Mouse (Mus musculus) left cerebral cortex, adult 2 months (tissue): ENCODE measurements around the gene Cd72. TPM values are rescaled to one million over a fixed set of nuclear protein-coding genes. Genes with fewer than 3 reads are reported as not detected.
A peak's percentile ranks its signal among the peaks of the same experiment; 100 is the strongest.

Experiments used
- DNase-seq, 2 experiments: peaks; one replicate each; pipeline ENCODE4 v3.0.0; 2021 to 2022; ENCODE audit warnings: low spot score in 2 of 2, mixed read lengths in 1 of 2; ENCODE audit errors: extremely low spot score in 1 of 2
- H3K27ac ChIP-seq: fragments of 200-600 bp; 2 replicates; pipeline ENCODE4 v1.8.1; 2022
- H3K4me3 ChIP-seq: fragments of 200-600 bp; 2 replicates; pipeline ENCODE4 v1.8.1; 2022
- CTCF ChIP-seq: fragments of 200-600 bp; IDR thresholded peaks from 2 replicates; pipeline ENCODE4 v1.8.1; 2022; ENCODE audit warnings: antibody characterized with exemption, mild to moderate bottlenecking, moderate library complexity
- intact Hi-C: fragments of 180-260 bp; cut with DNase I; formaldehyde crosslinking; loops from one replicate; pipeline ENCODE4 v1.15.1; 2025
- total RNA-seq, 2 experiments: library from RNA; stranded (reverse); gene quantifications; 2 replicates each; pipeline ENCODE4 v1.2.3; 2021

Cd72 gene
- total RNA-seq, 2 experiments from 2014 or later = 1.1 to 1.4 TPM

- no peak for DNase-seq
- TF ChIP-seq CTCF = no peak
- Histone ChIP-seq H3K27ac (no peak overlapping the region), H3K4me3 (no peak overlapping the region)
- intact Hi-C loops = no loop called here
Observed at GRCm38 (mm10) chr4:43415221-43416070, 39.0 kb downstream of the Cd72 start.

GRCm38 (mm10) chr4:43414761-43415160 lies 39.7 kb downstream of the Cd72 start:
- DNase-seq = no peak
- H3K4me3 ChIP-seq = no peak overlapping the region
- no peak overlapping the region for H3K27ac ChIP-seq
- intact Hi-C loops = no loop called here
- no peak for TF ChIP-seq CTCF

- peak overlapping the region; percentile 57 for H3K4me3 ChIP-seq
- intact Hi-C loops = loop anchor here (5.0 kb wide), 1 partner anchor 360 kb away; the partner anchor contains the start of gene Fam214b
- no peak for DNase-seq
- peak overlapping the region; percentile 91 for H3K27ac ChIP-seq
- no peak for TF ChIP-seq CTCF
Observed at GRCm38 (mm10) chr4:43407071-43407920, 47.1 kb downstream of the Cd72 start.

GRCm38 (mm10) chr4:43406162-43406971 lies 48.1 kb downstream of the Cd72 start:
- peak overlapping the region; percentile 57 for H3K4me3 ChIP-seq
- peak overlapping the region; percentile 91 for H3K27ac ChIP-seq
- peak; percentile 65 to 75 for DNase-seq
- intact Hi-C loops = loop anchor here (5.0 kb wide), 1 partner anchor 359 kb away; the partner anchor contains the start of gene Fam214b
- peak; percentile 54 for TF ChIP-seq CTCF

GRCm38 (mm10) chr4:43404697-43405096 lies 49.7 kb downstream of the Cd72 start:
- no peak for DNase-seq
- intact Hi-C loops = loop anchor here (1.0 to 5.0 kb wide), 2 partner anchors 22 to 357 kb away; partner anchors contain the start of gene Fam214b
- no peak for TF ChIP-seq CTCF
- Histone ChIP-seq H3K4me3 (no peak overlapping the region), H3K27ac (peak overlapping the region; percentile 91; the same call in 1 of the 2 replicates)

- no peak for TF ChIP-seq CTCF
- intact Hi-C loops = no loop called here
- DNase-seq = no peak
- no peak overlapping the region for H3K4me3 ChIP-seq
- H3K27ac ChIP-seq = peak overlapping the region; percentile 0; the same call in 1 of the 2 replicates
Observed at GRCm38 (mm10) chr4:43402212-43402611, 52.2 kb downstream of the Cd72 start.

GRCm38 (mm10) chr4:43401486-43401885 lies 52.9 kb downstream of the Cd72 start:
- DNase-seq = no peak
- H3K27ac ChIP-seq = 0 out of 2 replicates have a peak overlapping the region, but pooled peaks have one; percentile 1
- TF ChIP-seq CTCF = no peak
- intact Hi-C loops = no loop called here
- H3K4me3 ChIP-seq = no peak overlapping the region

- intact Hi-C loops = no loop called here
- 0 out of 2 replicates have a peak overlapping the region, but pooled peaks have one; percentile 1 for H3K27ac ChIP-seq
- no peak for TF ChIP-seq CTCF
- DNase-seq = no peak
- H3K4me3 ChIP-seq = no peak overlapping the region
Observed at GRCm38 (mm10) chr4:43400976-43401375, 53.5 kb downstream of the Cd72 start.

- no peak for TF ChIP-seq CTCF
- no peak for DNase-seq
- H3K4me3 ChIP-seq = no peak overlapping the region; the same call in 1 of the 2 replicates
- H3K27ac ChIP-seq = peak overlapping the region; percentile 76
- intact Hi-C loops = loop anchor here (2.0 kb wide), 1 partner anchor 17 kb away; no protein-coding TSS in a partner anchor
Observed at GRCm38 (mm10) chr4:43399391-43400131, 54.9 kb downstream of the Cd72 start.

- H3K27ac ChIP-seq = peak overlapping the region; percentile 76
- intact Hi-C loops = loop anchor here (2.0 kb wide), 1 partner anchor 16 kb away; no protein-coding TSS in a partner anchor
- TF ChIP-seq CTCF = no peak; the same call in 1 of the 2 replicates
- peak overlapping the region; percentile 16; the same call in 1 of the 2 replicates for H3K4me3 ChIP-seq
- no peak for DNase-seq
Observed at GRCm38 (mm10) chr4:43398829-43399331, 55.5 kb downstream of the Cd72 start.
